Mouse (Mus musculus): Measurements from ENCODE around the gene Cdc42ep3. TPM values are rescaled to one million over a fixed set of nuclear protein-coding genes. Genes with fewer than 3 reads are reported as not detected.

Cdc42ep3 gene
- polyA plus RNA-seq, 1 experiment from 2014 or later: 72.3 TPM

GRCm38 (mm10) chr17:79334701-79335100 is 20.2 kb downstream of the Cdc42ep3 start:
- Histone ChIP-seq H3K36me3 (ENCODE audit: control insufficient read depth, insufficient read depth) (peaks cover 43% of the 10 kb centered on the region), H3K4me3 (ENCODE audit: low read length) (no peak overlapping the region), H3K4me2 (ENCODE audit: low read depth, low read length) (no peak overlapping the region), H3K4me1 (ENCODE audit: control insufficient read depth, insufficient read depth, low read length) (peaks cover 26% of the 10 kb centered on the region), H3K27me3 (ENCODE audit: control insufficient read depth, insufficient read depth, low read length) (no peaks in the 10 kb centered on the region), H3K9ac (ENCODE audit: low read length) (no peak overlapping the region), H3K9me3 (replicated peaks; ENCODE audit: control insufficient read depth, low read length) (peaks cover 4% of the 10 kb centered on the region), H3K27ac (ENCODE audit: low read length) (no peak overlapping the region)
- ATAC-seq (replicated peaks; ENCODE audit: extremely low read depth, insufficient read depth, low FRiP score): no peak
- WGBS: 88% methylated on average over 11 of the region's 11 CpGs

GRCm38 (mm10) chr17:79333650-79334049 is 21.2 kb downstream of the Cdc42ep3 start:
- H3K36me3 ChIP-seq (ENCODE audit: control insufficient read depth, insufficient read depth): peaks cover 43% of the 10 kb centered on the region
- no peak overlapping the region for H3K27ac ChIP-seq (ENCODE audit: low read length)
- H3K4me2 ChIP-seq (ENCODE audit: low read depth, low read length): no peak overlapping the region
- H3K9me3 ChIP-seq (replicated peaks; ENCODE audit: control insufficient read depth, low read length): peaks cover 4% of the 10 kb centered on the region
- peaks cover 16% of the 10 kb centered on the region for H3K4me1 ChIP-seq (ENCODE audit: control insufficient read depth, insufficient read depth, low read length)
- WGBS: 74% methylated on average over 9 of the region's 9 CpGs
- H3K27me3 ChIP-seq (ENCODE audit: control insufficient read depth, insufficient read depth, low read length): no peaks in the 10 kb centered on the region
- H3K9ac ChIP-seq (ENCODE audit: low read length): no peak overlapping the region
- no peak overlapping the region for H3K4me3 ChIP-seq (ENCODE audit: low read length)
- no peak for ATAC-seq (replicated peaks; ENCODE audit: extremely low read depth, insufficient read depth, low FRiP score)

GRCm38 (mm10) chr17:79332864-79333263 is 22.0 kb downstream of the Cdc42ep3 start:
- WGBS: 77% methylated on average over 3 of the region's 3 CpGs
- Histone ChIP-seq H3K27me3 (ENCODE audit: control insufficient read depth, insufficient read depth, low read length) (no peaks in the 10 kb centered on the region), H3K4me3 (ENCODE audit: low read length) (no peak overlapping the region), H3K4me1 (ENCODE audit: control insufficient read depth, insufficient read depth, low read length) (peaks cover 8% of the 10 kb centered on the region), H3K9me3 (replicated peaks; ENCODE audit: control insufficient read depth, low read length) (peaks cover 4% of the 10 kb centered on the region), H3K36me3 (ENCODE audit: control insufficient read depth, insufficient read depth) (peaks cover 43% of the 10 kb centered on the region), H3K9ac (ENCODE audit: low read length) (no peak overlapping the region), H3K27ac (ENCODE audit: low read length) (peak overlapping the region; percentile 12; the same call in 1 of the 2 replicates), H3K4me2 (ENCODE audit: low read depth, low read length) (no peak overlapping the region)
- peak; percentile 41; the same call in 1 of the 2 replicates for ATAC-seq (replicated peaks; ENCODE audit: extremely low read depth, insufficient read depth, low FRiP score)

- no peak overlapping the region for H3K27ac ChIP-seq (ENCODE audit: low read length)
- H3K36me3 ChIP-seq (ENCODE audit: control insufficient read depth, insufficient read depth): peaks cover 36% of the 10 kb centered on the region
- 94% methylated on average over 2 of the region's 2 CpGs for WGBS
- H3K9ac ChIP-seq (ENCODE audit: low read length): no peak overlapping the region
- H3K9me3 ChIP-seq (replicated peaks; ENCODE audit: control insufficient read depth, low read length): peaks cover 4% of the 10 kb centered on the region
- no peak for ATAC-seq (replicated peaks; ENCODE audit: extremely low read depth, insufficient read depth, low FRiP score)
- no peak overlapping the region for H3K4me3 ChIP-seq (ENCODE audit: low read length)
- H3K4me1 ChIP-seq (ENCODE audit: control insufficient read depth, insufficient read depth, low read length): peaks cover 4% of the 10 kb centered on the region; the same call in 1 of the 2 replicates
- H3K4me2 ChIP-seq (ENCODE audit: low read depth, low read length): no peak overlapping the region
- no peaks in the 10 kb centered on the region for H3K27me3 ChIP-seq (ENCODE audit: control insufficient read depth, insufficient read depth, low read length)
Observed at GRCm38 (mm10) chr17:79330397-79330796, 24.5 kb downstream of the Cdc42ep3 start.

GRCm38 (mm10) chr17:79326868-79327376 is 28.0 kb downstream of the Cdc42ep3 start:
- Histone ChIP-seq H3K27ac (ENCODE audit: low read length) (no peak overlapping the region), H3K9me3 (replicated peaks; ENCODE audit: control insufficient read depth, low read length) (peaks cover 4% of the 10 kb centered on the region), H3K36me3 (ENCODE audit: control insufficient read depth, insufficient read depth) (peaks cover 14% of the 10 kb centered on the region), H3K4me3 (ENCODE audit: low read length) (no peak overlapping the region), H3K4me2 (ENCODE audit: low read depth, low read length) (no peak overlapping the region), H3K27me3 (ENCODE audit: control insufficient read depth, insufficient read depth, low read length) (no peaks in the 10 kb centered on the region), H3K9ac (ENCODE audit: low read length) (no peak overlapping the region), H3K4me1 (ENCODE audit: control insufficient read depth, insufficient read depth, low read length) (no peaks in the 10 kb centered on the region)
- ATAC-seq (replicated peaks; ENCODE audit: extremely low read depth, insufficient read depth, low FRiP score): no peak
- whole genome bisulfite sequencing: 91% methylated on average over 4 of the region's 4 CpGs

GRCm38 (mm10) chr17:79317085-79317751 is 37.7 kb downstream of the Cdc42ep3 start:
- H3K4me2 ChIP-seq (ENCODE audit: low read depth, low read length): no peak overlapping the region
- no peak overlapping the region for H3K4me3 ChIP-seq (ENCODE audit: low read length)
- ATAC-seq (replicated peaks; ENCODE audit: extremely low read depth, insufficient read depth, low FRiP score): no peak
- no peaks in the 10 kb centered on the region for H3K36me3 ChIP-seq (ENCODE audit: control insufficient read depth, insufficient read depth)
- WGBS: 60% methylated on average over 12 of the region's 12 CpGs
- no peaks in the 10 kb centered on the region for H3K4me1 ChIP-seq (ENCODE audit: control insufficient read depth, insufficient read depth, low read length)
- H3K27me3 ChIP-seq (ENCODE audit: control insufficient read depth, insufficient read depth, low read length): no peaks in the 10 kb centered on the region
- no peaks in the 10 kb centered on the region for H3K9me3 ChIP-seq (replicated peaks; ENCODE audit: control insufficient read depth, low read length)
- no peak overlapping the region for H3K27ac ChIP-seq (ENCODE audit: low read length)
- H3K9ac ChIP-seq (ENCODE audit: low read length): no peak overlapping the region

- ATAC-seq (replicated peaks; ENCODE audit: extremely low read depth, insufficient read depth, low FRiP score): no peak
- Histone ChIP-seq H3K9ac (ENCODE audit: low read length) (no peak overlapping the region), H3K27ac (ENCODE audit: low read length) (no peak overlapping the region)
Observed at GRCm38 (mm10) chr17:79315415-79316094, 39.3 kb downstream of the Cdc42ep3 start.

GRCm38 (mm10) chr17:79310465-79310864 is 44.4 kb downstream of the Cdc42ep3 start:
- no peak overlapping the region for H3K4me3 ChIP-seq (ENCODE audit: low read length)
- no peaks in the 10 kb centered on the region; the same call in 1 of the 2 replicates for H3K9me3 ChIP-seq (replicated peaks; ENCODE audit: control insufficient read depth, low read length)
- H3K4me1 ChIP-seq (ENCODE audit: control insufficient read depth, insufficient read depth, low read length): no peaks in the 10 kb centered on the region
- ATAC-seq (replicated peaks; ENCODE audit: extremely low read depth, insufficient read depth, low FRiP score): no peak
- no peaks in the 10 kb centered on the region for H3K27me3 ChIP-seq (ENCODE audit: control insufficient read depth, insufficient read depth, low read length)
- no peak overlapping the region for H3K9ac ChIP-seq (ENCODE audit: low read length)
- H3K36me3 ChIP-seq (ENCODE audit: control insufficient read depth, insufficient read depth): no peaks in the 10 kb centered on the region
- no peak overlapping the region for H3K4me2 ChIP-seq (ENCODE audit: low read depth, low read length)
- H3K27ac ChIP-seq (ENCODE audit: low read length): no peak overlapping the region
- WGBS: 88% methylated on average over 1 of the region's 1 CpGs

More at GRCm38 (mm10) chr17:79315415-79316094, 39.3 kb downstream of the Cdc42ep3 start:
- no peaks in the 10 kb centered on the region for H3K36me3 ChIP-seq (ENCODE audit: control insufficient read depth, insufficient read depth)
- no peaks in the 10 kb centered on the region for H3K4me1 ChIP-seq (ENCODE audit: control insufficient read depth, insufficient read depth, low read length)
- H3K4me2 ChIP-seq (ENCODE audit: low read depth, low read length): no peak overlapping the region
- H3K4me3 ChIP-seq (ENCODE audit: low read length): no peak overlapping the region
- H3K27me3 ChIP-seq (ENCODE audit: control insufficient read depth, insufficient read depth, low read length): no peaks in the 10 kb centered on the region
- 84% methylated on average over 4 of the region's 4 CpGs for WGBS
- no peaks in the 10 kb centered on the region for H3K9me3 ChIP-seq (replicated peaks; ENCODE audit: control insufficient read depth, low read length)

GRCm38 (mm10) chr17:79309506-79309905 is 45.4 kb downstream of the Cdc42ep3 start:
- Histone ChIP-seq H3K9me3 (replicated peaks; ENCODE audit: control insufficient read depth, low read length) (no peaks in the 10 kb centered on the region; the same call in 1 of the 2 replicates), H3K27ac (ENCODE audit: low read length) (no peak overlapping the region), H3K4me2 (ENCODE audit: low read depth, low read length) (no peak overlapping the region), H3K4me3 (ENCODE audit: low read length) (no peak overlapping the region), H3K9ac (ENCODE audit: low read length) (no peak overlapping the region), H3K36me3 (ENCODE audit: control insufficient read depth, insufficient read depth) (no peaks in the 10 kb centered on the region), H3K27me3 (ENCODE audit: control insufficient read depth, insufficient read depth, low read length) (no peaks in the 10 kb centered on the region), H3K4me1 (ENCODE audit: control insufficient read depth, insufficient read depth, low read length) (no peaks in the 10 kb centered on the region)
- WGBS: 98% methylated on average over 1 of the region's 1 CpGs
- ATAC-seq (replicated peaks; ENCODE audit: extremely low read depth, insufficient read depth, low FRiP score): no peak
